Mouse (Mus musculus) T-helper 17 cell (primary cell): ENCODE measurements around the gene Cts6.
"Not testable (repeated sequence)": the region's sequence is repeated elsewhere in the genome, so short reads cannot be mapped to it uniquely, and the experiment has no call there.

Experiments
- in situ Hi-C, 2 experiments: fragments of 300-600 bp; cut with MboI, MseI; formaldehyde crosslinking; loops; 1 replicate in 1 of 2; 2 replicates in 1 of 2; pipeline ENCODE4 v1.15.1; 2025; ENCODE audit warnings: high pct_unique_total_duplicates in 2 of 2

Gene Cts6

DNA sequence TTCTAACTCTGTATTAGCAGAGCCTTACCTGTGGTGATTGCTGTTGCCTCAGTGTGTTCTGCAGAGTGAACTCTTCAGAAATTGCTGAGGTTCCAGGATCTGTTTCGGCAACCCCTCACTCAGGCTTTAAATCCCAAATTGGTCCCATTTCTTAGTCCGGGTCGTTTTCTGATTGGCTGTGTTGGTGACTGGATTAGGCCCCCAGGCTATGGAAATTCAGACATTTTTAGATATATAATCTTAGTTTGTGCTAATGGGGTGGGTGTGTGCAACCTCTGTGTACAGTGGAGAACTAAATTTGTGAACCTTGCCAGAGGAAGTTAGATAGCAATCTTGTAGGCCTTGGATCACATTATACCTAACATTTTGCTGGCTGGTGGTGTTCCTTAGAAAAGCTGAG, at the start of gene Cts6:
Gene Cts6, minus strand, starts transcription at position 101 of the 400 bp plus-strand sequence.
- in situ Hi-C loops = no loop called here

DNA sequence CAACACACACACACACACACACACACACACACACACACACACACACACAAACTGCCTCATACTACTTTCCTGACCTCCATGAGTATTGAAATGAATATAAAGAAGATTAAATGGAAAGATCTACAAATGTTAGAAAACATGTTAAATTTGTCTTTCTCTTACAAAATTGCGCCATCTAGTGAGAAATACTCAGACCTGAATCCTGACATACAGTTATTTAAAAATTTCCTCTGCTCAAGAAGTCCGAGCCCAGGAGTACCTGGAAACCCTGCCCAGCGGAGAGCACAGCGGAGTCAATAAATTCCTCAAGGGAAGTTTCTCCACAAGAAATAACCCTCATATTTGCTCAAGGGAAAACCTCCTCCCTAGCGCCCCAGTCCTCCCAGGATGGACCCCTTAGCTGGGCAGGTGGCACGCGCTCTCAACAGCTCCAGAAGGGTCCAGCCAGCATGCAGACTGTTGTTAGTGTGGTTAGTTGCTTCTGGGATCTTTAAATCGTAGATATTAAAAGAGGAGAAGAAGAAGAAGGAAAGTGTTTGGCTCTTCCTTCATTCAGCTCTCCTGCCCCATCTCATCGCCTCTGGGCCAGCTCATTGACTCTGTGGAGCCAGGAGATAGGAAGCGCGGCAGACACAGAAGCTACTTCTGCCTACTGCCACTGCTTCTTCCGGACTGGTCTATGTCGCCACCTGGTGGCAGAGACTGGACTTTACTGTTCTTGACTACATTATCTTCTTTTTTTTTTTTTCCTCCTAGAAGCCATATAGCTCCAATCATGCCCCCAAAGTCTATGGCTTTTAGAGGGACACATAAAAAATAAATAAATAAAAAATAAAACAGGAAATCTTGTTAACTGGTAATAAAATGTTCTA, 38.1 kb upstream of the Cts6 start:
- in situ Hi-C loops = loop anchor here (5.0 to 25.0 kb wide), 4 partner anchors 239 to 679 kb away; no protein-coding TSS in a partner anchor

DNA sequence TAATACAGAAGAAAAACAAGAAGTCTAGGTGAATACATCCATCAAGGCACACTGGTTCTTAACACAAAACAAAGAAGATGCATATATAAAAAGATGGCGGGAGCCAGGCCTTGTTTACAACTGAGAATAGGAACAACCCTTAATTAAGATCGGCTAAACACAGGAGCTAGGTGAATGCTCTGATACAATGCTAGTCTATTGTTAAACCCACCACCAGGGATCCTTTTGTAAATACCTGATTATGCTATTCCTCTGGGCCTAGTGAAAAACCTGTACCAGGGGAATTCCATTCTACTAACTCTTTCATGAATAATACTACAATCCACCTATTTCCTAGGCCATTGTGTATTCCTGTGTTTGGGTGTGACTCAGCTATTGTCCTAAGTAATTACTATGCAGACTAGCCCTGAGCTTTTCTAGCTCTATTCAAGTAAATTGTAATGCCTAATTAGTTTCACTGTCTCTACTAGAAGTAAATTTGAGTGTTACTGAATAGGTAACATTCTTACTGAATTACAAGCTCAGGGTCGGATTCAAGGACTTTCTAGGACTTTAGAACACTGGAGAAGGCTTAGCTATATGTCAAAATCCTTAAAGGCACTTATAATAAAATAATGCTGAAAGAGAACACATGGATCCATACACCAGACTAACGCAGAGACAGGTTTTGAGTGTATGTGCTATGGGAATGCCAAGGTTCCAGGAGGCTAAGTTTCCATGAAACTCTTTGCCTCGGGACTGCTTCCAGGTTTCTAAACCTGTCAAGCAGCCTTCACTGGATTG, 17.9 kb downstream of the Cts6 start:
- in situ Hi-C loops = not testable (repeated sequence)

DNA sequence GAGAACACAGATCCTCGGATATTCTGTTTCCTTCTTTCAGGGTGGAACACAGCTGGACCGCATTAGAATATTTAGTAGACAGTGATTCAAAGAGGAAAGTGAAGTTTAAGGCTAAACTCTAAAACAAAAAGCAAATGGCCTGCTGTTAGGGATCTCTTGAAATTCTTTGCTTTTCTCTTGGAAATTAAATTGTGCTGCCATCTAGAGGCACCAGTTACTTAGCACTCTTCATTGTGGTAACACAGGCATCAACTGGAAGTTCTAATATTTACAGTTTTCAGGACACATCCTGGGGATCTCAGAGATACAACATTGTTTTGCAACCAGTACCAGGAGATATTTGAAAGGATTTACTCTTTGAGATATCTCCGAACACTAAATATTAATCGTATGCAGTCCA, 38.6 kb downstream of the Cts6 start:
- in situ Hi-C loops = no loop called here

DNA sequence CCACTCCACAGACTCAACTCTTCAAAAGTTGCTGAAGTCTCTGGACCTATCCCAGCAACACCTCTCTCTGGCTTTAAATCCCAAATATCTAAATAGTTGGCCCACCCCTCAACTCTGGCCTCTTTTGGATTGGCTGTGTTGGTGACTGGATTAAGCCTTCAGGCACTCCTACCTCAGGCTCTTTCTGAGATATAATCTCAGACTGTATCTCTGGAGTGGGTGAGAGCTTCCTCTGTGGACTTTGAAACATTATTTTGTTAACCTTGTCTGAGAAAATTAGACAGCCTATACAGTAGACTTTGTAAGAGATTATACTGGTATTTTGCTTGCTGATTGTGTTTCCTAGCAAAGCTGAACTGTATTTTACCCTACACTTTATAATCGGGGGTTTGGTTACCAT, 39.1 kb downstream of the Cts6 start, which contains the start of gene Ctsr:
Gene Ctsr, minus strand, starts transcription at position 101 of the 400 bp plus-strand sequence.
- in situ Hi-C loops = no loop called here
